Mouse (Mus musculus) fat pad, adult 2 months (tissue): ENCODE measurements around the gene Olfr781.
"Not testable (repeated sequence)": the region's sequence is repeated elsewhere in the genome, so short reads cannot be mapped to it uniquely, and the experiment has no call there.

ENCODE experiments used
- DNase-seq: peaks from one replicate; pipeline ENCODE4 v3.0.0-alpha.2; 2011; ENCODE audit warnings: low read depth, low spot score; ENCODE audit errors: extremely low read depth

Gene Olfr781

GRCm38 (mm10) chr10:129328554-129328953, at the start of gene Olfr781:
Gene Olfr781 (plus strand): TSS chr10:129328854.
- no peak for DNase-seq

GRCm38 (mm10) chr10:129312973-129313372, 15.7 kb upstream of the Olfr781 start:
- DNase-seq, result not testable (repeated sequence)

- DNase-seq, result not testable (repeated sequence)
These were observed 15.1 kb upstream of the Olfr781 start for GRCm38 (mm10) chr10:129313521-129313920.

- DNase-seq, result no peak
These were observed 10.8 kb upstream of the Olfr781 start, which contains the start of gene Olfr780 for GRCm38 (mm10) chr10:129317817-129318216. Gene Olfr780 (plus strand): TSS chr10:129318117.

- DNase-seq, result no peak
These were observed 19.9 kb downstream of the Olfr781 start, which contains the start of gene Olfr782 for GRCm38 (mm10) chr10:129348550-129348949. Gene Olfr782 (plus strand): TSS chr10:129348850.

- not testable (repeated sequence) for DNase-seq
These were observed 23.8 kb downstream of the Olfr781 start for GRCm38 (mm10) chr10:129352475-129352874.

- DNase-seq, result not testable (repeated sequence)
These were observed 27.8 kb downstream of the Olfr781 start for GRCm38 (mm10) chr10:129356496-129356895.

GRCm38 (mm10) chr10:129357307-129357706, 28.7 kb downstream of the Olfr781 start:
- no peak for DNase-seq

GRCm38 (mm10) chr10:129374051-129374450, 45.4 kb downstream of the Olfr781 start:
- not testable (repeated sequence) for DNase-seq
